In the genomic region with DNA sequence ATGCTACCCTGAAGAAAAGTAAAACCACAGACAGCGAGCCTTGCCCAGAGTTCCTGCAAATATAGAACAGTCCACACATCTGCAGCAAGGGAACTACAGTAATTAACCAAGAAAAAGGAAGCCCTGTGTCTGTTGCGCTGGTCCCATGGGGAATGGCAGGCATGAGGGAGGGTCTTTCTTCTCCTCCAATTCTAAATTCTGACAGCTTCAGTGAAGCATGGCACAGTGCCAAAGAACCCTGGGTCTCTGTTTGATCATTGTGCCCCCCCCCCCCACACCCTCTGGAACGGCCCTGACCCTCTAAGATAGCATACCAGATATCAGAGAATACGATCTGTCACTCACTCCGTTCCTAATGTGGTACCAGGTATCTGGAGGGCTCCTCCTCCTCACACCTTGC, we compare ENCODE assay signal across 13 mouse cellular contexts. TPM values are rescaled to one million over a fixed set of nuclear protein-coding genes. Genes with fewer than 3 reads are reported as not detected.
A peak's percentile ranks its signal among the peaks of the same experiment; 100 is the strongest.
DNase-seq lines count a peak whose midpoint lies in the region; TF ChIP-seq lines count a peak whose summit lies in the region.
"Had no signal": no experiment of that assay in that cellular context is flagged by ENCODE, and none has a peak within 500 bp of the region (broad histone marks: within the 10 kb centered on the region; RNA-seq: fewer than 3 reads in every experiment).

No protein-coding gene starts in this region.

- peak overlapping the region; percentile 41; the same call in 1 of the 2 replicates for H3K27ac ChIP-seq in thymus, adult 2 months (ENCODE audit: control insufficient read depth, insufficient read depth, low read length)

- 11% methylated on average over 5 of the region's 5 CpGs for WGBS in thymus, adult 2 months

- TF ChIP-seq POLR2A in thymus, adult 2 months (IDR thresholded peaks at IDR 0.05; ENCODE audit: control insufficient read depth, extremely low read depth, insufficient read depth, low read length, poor library complexity): no peak

- peak overlapping the region; percentile 15; the same call in 1 of the 2 replicates for H3K4me3 ChIP-seq in thymus, adult 2 months (ENCODE audit: control insufficient read depth, insufficient read depth, low read length)

- no peaks in the 10 kb centered on the region for H3K27me3 ChIP-seq in thymus, adult 2 months (ENCODE audit: control insufficient read depth, insufficient read depth, low read length)

- peaks cover 40% of the 10 kb centered on the region for H3K4me1 ChIP-seq in thymus, adult 2 months (replicated peaks; ENCODE audit: control insufficient read depth, insufficient read depth, low read length)

- DNase-seq in cerebellum, postnatal 10 days: peak; percentile 46 to 52
- no peak for DNase-seq in cerebellum, adult 8-10 months
- peak; percentile 31 for DNase-seq in left cerebral cortex, postnatal 4 days
- DNase-seq in left cerebral cortex, adult 8-10 months (ENCODE audit: low spot score in 2 of 2): no peak
- no peak for DNase-seq in thymus, adult 2 months
- DNase-seq in thymus, postnatal 36 days: no peak
- peak; percentile 47 for DNase-seq in naive thymus-derived CD4-positive, alpha-beta T cell, adult 2 months (ENCODE audit: low read depth)
- no peak for DNase-seq in frontal cortex, postnatal 14 days (ENCODE audit: low spot score in 2 of 2)
- DNase-seq: heart, adult 11 months; kidney, postnatal 4 days had no signal

- TF ChIP-seq CTCF in thymus, adult 2 months (IDR thresholded peaks at IDR 0.05; ENCODE audit: borderline replicate concordance, control insufficient read depth, extremely low read depth, insufficient read depth, low read length, poor library complexity): no peak

- intact Hi-C loops in left cerebral cortex, postnatal 4 days (cut with DNase I): loop anchor here (10.0 kb wide), 1 partner anchor 92 kb away; no protein-coding TSS in a partner anchor

- peaks cover 45% of the 10 kb centered on the region for H3K36me3 ChIP-seq in thymus, adult 2 months (ENCODE audit: control insufficient read depth, insufficient read depth, low read length)

RNA-seq across cellular contexts. Expression of gene Rgcc, which starts 4.6 kb away (rescaled TPM):
- 10 to 100 TPM; 21.4 to 21.8 TPM for total RNA-seq in left cerebral cortex, postnatal 4 days (2021)
- 10 to 100 TPM; 32.2 to 35.0 (median 33.7) TPM for total RNA-seq in left cerebral cortex, adult 8-10 months (2022)
- 880 and 889 TPM in 2 replicates for polyA plus RNA-seq in thymus, adult 2 months (2012; rRNA removed)

RNA-seq across cellular contexts. Expression of gene Zfp957, which starts 49.7 kb away (rescaled TPM):
- not detected for total RNA-seq in left cerebral cortex, postnatal 4 days (2021)
- total RNA-seq in left cerebral cortex, adult 8-10 months (2022): not detected
- polyA plus RNA-seq in thymus, adult 2 months (2012; rRNA removed): not detected in 2 replicates
- total RNA-seq: left cerebral cortex, postnatal 14 days; neutrophil, adult 5-6 weeks had no signal
- polyA plus RNA-seq: intestine, embryonic 14.5 days had no signal

Comparison
In these comparisons a context has a peak if more than half of its experiments do, and no peak if none do; other contexts are left out.
1. DNase-seq: peak in cerebellum, postnatal 10 days (2 of 2), left cerebral cortex, postnatal 4 days (single experiment) and naive thymus-derived CD4-positive, alpha-beta T cell, adult 2 months (single experiment); none in cerebellum, adult 8-10 months (single experiment), left cerebral cortex, adult 8-10 months (0 of 2), thymus, adult 2 months (single experiment), thymus, postnatal 36 days (0 of 2) and frontal cortex, postnatal 14 days (0 of 2).